Mouse (Mus musculus) hindbrain, postnatal 0 days (tissue): ENCODE measurements around the gene 2310022B05Rik. TPM values are rescaled to one million over a fixed set of nuclear protein-coding genes. Genes with fewer than 3 reads are reported as not detected.

Experiments
- ATAC-seq: fragments of 200-750 bp; cut with Nextera tagmentation; 2 replicates; pipeline ENCODE4 v1.8.0; 2017; ENCODE audit warnings: mild to moderate bottlenecking, moderate TSS enrichment, moderate library complexity
- DNase-seq: peaks from one replicate; pipeline ENCODE4 v3.0.0-alpha.2; 2015; ENCODE audit warnings: low spot score
- H3K27ac ChIP-seq: fragments of 300-500 bp; sonication (generic); 2 replicates; pipeline ENCODE4 v1.5.1; 2014; ENCODE audit warnings: mild to moderate bottlenecking
- H3K27me3 ChIP-seq: fragments of 300-500 bp; sonication (generic); 2 replicates; pipeline ENCODE4 v1.6.1; 2014; ENCODE audit warnings: low read length, mixed read lengths; ENCODE audit not compliant: insufficient read depth
- H3K36me3 ChIP-seq: fragments of 300-500 bp; sonication (generic); 2 replicates; pipeline ENCODE4 v1.6.1; 2014; ENCODE audit warnings: low read length, mixed read lengths; ENCODE audit not compliant: insufficient read depth
- H3K4me1 ChIP-seq: fragments of 300-500 bp; sonication (generic); 2 replicates; pipeline ENCODE4 v1.6.1; 2014; ENCODE audit warnings: antibody characterized with exemption, low read length, mixed read lengths; ENCODE audit not compliant: insufficient read depth
- H3K4me2 ChIP-seq: fragments of 300-500 bp; sonication (generic); 2 replicates; pipeline ENCODE4 v1.6.1; 2014; ENCODE audit warnings: low read depth, mild to moderate bottlenecking, low read length, moderate library complexity, mixed read lengths
- H3K4me3 ChIP-seq: fragments of 300-500 bp; sonication (generic); 2 replicates; pipeline ENCODE4 v1.5.1; 2014; ENCODE audit warnings: low read length
- H3K9ac ChIP-seq: fragments of 300-500 bp; sonication (generic); replicated peaks from 2 replicates; pipeline ENCODE4 v1.6.1; 2014; ENCODE audit warnings: mild to moderate bottlenecking, low read length, moderate library complexity, mixed read lengths
- H3K9me3 ChIP-seq: fragments of 300-500 bp; sonication (generic); 2 replicates; pipeline ENCODE4 v1.6.1; 2016; ENCODE audit warnings: low read length, mixed read lengths
- CTCF ChIP-seq: IDR thresholded peaks from 2 replicates; pipeline ENCODE4 v1.5.1; 2016; ENCODE audit warnings: antibody characterized with exemption, control low read depth, low read depth
- WGBS: fragments of 180-500 bp; shearing (Covaris S2); extraction: QIAGEN DNeasy Blood & Tissue Kit; methylation state at CpG from one replicate; pipeline ENCODE4 v1.1.7; 2014; 5-methylcytosine and 5-hydroxymethylcytosine counted together
- polyA plus RNA-seq: library from polyadenylated mRNA; unstranded; fragments of >200 nt; fragmentation: Nextera tagmentation; extraction: Ambion mirVana; gene quantifications from 2 replicates; pipeline ENCODE4 v1.2.1, GENCODE M21; 2015
- total RNA-seq: library from RNA; depleted of rRNA; stranded (reverse); fragments of >200 nt; gene quantifications from 2 replicates; pipeline ENCODE4 v1.2.3, GENCODE M21; 2014

2310022B05Rik gene
- total and polyA plus RNA-seq, 2 experiments from 2014 or later = 30.2 to 106 TPM

GRCm38 (mm10) chr8:124678246-124678645 is 15.1 kb upstream of the 2310022B05Rik start:
- H3K27ac ChIP-seq = no peak overlapping the region
- WGBS = 93% methylated on average over 13 of the region's 13 CpGs
- H3K4me3 ChIP-seq = no peak overlapping the region
- H3K27me3 ChIP-seq = no peaks in the 10 kb centered on the region
- 0 out of 2 replicates have a peak, but pooled peaks cover 8% of the 10 kb centered on the region for H3K4me1 ChIP-seq
- no peak for ATAC-seq
- H3K9ac ChIP-seq = no peak overlapping the region
- no peaks in the 10 kb centered on the region for H3K9me3 ChIP-seq
- H3K36me3 ChIP-seq = peaks cover 40% of the 10 kb centered on the region; the same call in 1 of the 2 replicates
- TF ChIP-seq CTCF = no peak
- DNase-seq = no peak
- no peak overlapping the region for H3K4me2 ChIP-seq

GRCm38 (mm10) chr8:124677486-124677885 is 14.3 kb upstream of the 2310022B05Rik start:
- DNase-seq = peak; percentile 97
- Histone ChIP-seq H3K27ac (peak overlapping the region; percentile 95), H3K9me3 (no peaks in the 10 kb centered on the region), H3K9ac (peak overlapping the region; percentile 56), H3K4me3 (no peak overlapping the region), H3K36me3 (peaks cover 39% of the 10 kb centered on the region; the same call in 1 of the 2 replicates), H3K27me3 (no peaks in the 10 kb centered on the region), H3K4me2 (no peak overlapping the region), H3K4me1 (0 out of 2 replicates have a peak, but pooled peaks cover 8% of the 10 kb centered on the region)
- 38% methylated on average over 12 of the region's 12 CpGs for WGBS
- TF ChIP-seq CTCF = peak; percentile 99
- ATAC-seq = peak; percentile 92

- Histone ChIP-seq H3K36me3 (peaks cover 41% of the 10 kb centered on the region; the same call in 1 of the 2 replicates), H3K4me1 (0 out of 2 replicates have a peak, but pooled peaks cover 8% of the 10 kb centered on the region), H3K4me2 (no peak overlapping the region), H3K9me3 (no peaks in the 10 kb centered on the region), H3K9ac (peak overlapping the region; percentile 56), H3K27ac (peak overlapping the region; percentile 95), H3K27me3 (no peaks in the 10 kb centered on the region), H3K4me3 (no peak overlapping the region)
- ATAC-seq (peak; percentile 71), DNase-seq (peak; percentile 19)
- WGBS = 70% methylated on average over 7 of the region's 7 CpGs
- TF ChIP-seq CTCF = no peak
Measured at GRCm38 (mm10) chr8:124677078-124677477, 13.9 kb upstream of the 2310022B05Rik start.

GRCm38 (mm10) chr8:124676661-124677060 is 13.5 kb upstream of the 2310022B05Rik start:
- Histone ChIP-seq H3K36me3 (peaks cover 41% of the 10 kb centered on the region; the same call in 1 of the 2 replicates), H3K27me3 (no peaks in the 10 kb centered on the region), H3K4me3 (no peak overlapping the region), H3K9ac (peak overlapping the region; percentile 56; the same call in 1 of the 2 replicates), H3K9me3 (no peaks in the 10 kb centered on the region), H3K4me1 (0 out of 2 replicates have a peak, but pooled peaks cover 8% of the 10 kb centered on the region), H3K4me2 (no peak overlapping the region), H3K27ac (peak overlapping the region; percentile 95)
- no peak for TF ChIP-seq CTCF
- ATAC-seq (no peak; the same call in 1 of the 2 replicates), DNase-seq (peak; percentile 28)
- 68% methylated on average over 4 of the region's 4 CpGs for WGBS

- Histone ChIP-seq H3K27me3 (no peaks in the 10 kb centered on the region), H3K4me1 (0 out of 2 replicates have a peak, but pooled peaks cover 7% of the 10 kb centered on the region), H3K4me3 (no peak overlapping the region), H3K9me3 (no peaks in the 10 kb centered on the region), H3K9ac (no peak overlapping the region), H3K36me3 (peaks cover 32% of the 10 kb centered on the region; the same call in 1 of the 2 replicates), H3K27ac (no peak overlapping the region), H3K4me2 (no peak overlapping the region)
- WGBS = 99% methylated on average over 2 of the region's 2 CpGs
- DNase-seq (no peak), ATAC-seq (no peak)
- no peak for TF ChIP-seq CTCF
Measured at GRCm38 (mm10) chr8:124672345-124672744, 9.2 kb upstream of the 2310022B05Rik start.

- Histone ChIP-seq H3K4me2 (no peak overlapping the region), H3K9me3 (no peaks in the 10 kb centered on the region), H3K36me3 (peaks cover 22% of the 10 kb centered on the region; the same call in 1 of the 2 replicates), H3K9ac (no peak overlapping the region), H3K4me1 (no peaks in the 10 kb centered on the region), H3K27ac (no peak overlapping the region), H3K27me3 (no peaks in the 10 kb centered on the region), H3K4me3 (no peak overlapping the region)
- DNase-seq (no peak), ATAC-seq (0 out of 2 replicates have a peak, but pooled peaks have one; percentile 28)
- 72% methylated on average over 3 of the region's 3 CpGs for WGBS
- no peak for TF ChIP-seq CTCF
Measured at GRCm38 (mm10) chr8:124668798-124669197, 5.6 kb upstream of the 2310022B05Rik start.

GRCm38 (mm10) chr8:124664414-124664813 is 1.2 kb upstream of the 2310022B05Rik start:
- Histone ChIP-seq H3K4me3 (no peak overlapping the region), H3K27me3 (no peaks in the 10 kb centered on the region), H3K27ac (peak overlapping the region; percentile 85; the same call in 1 of the 2 replicates), H3K36me3 (no peaks in the 10 kb centered on the region), H3K9me3 (no peaks in the 10 kb centered on the region), H3K4me2 (no peak overlapping the region), H3K9ac (no peak overlapping the region), H3K4me1 (peaks cover 25% of the 10 kb centered on the region)
- DNase-seq (no peak), ATAC-seq (no peak)
- WGBS = 82% methylated on average over 3 of the region's 3 CpGs
- no peak for TF ChIP-seq CTCF
